Mouse (Mus musculus): Measurements from ENCODE around the gene Megf11.

The Megf11 gene

GRCm38 (mm10) chr9:64519921-64520746, 134.7 kb downstream of the Megf11 start:
- no peak for DNase-seq (ENCODE audit: low read depth)

- DNase-seq (ENCODE audit: low read depth) = no peak
These were observed 135.4 kb downstream of the Megf11 start for GRCm38 (mm10) chr9:64520747-64521283.

GRCm38 (mm10) chr9:64523264-64524045, 138.0 kb downstream of the Megf11 start:
- DNase-seq (ENCODE audit: low read depth) = no peak

GRCm38 (mm10) chr9:64528061-64528460, 142.6 kb downstream of the Megf11 start:
- DNase-seq (ENCODE audit: low read depth) = no peak

- no peak for DNase-seq (ENCODE audit: low read depth)
These were observed 143.2 kb downstream of the Megf11 start for GRCm38 (mm10) chr9:64528595-64528994.

DNA sequence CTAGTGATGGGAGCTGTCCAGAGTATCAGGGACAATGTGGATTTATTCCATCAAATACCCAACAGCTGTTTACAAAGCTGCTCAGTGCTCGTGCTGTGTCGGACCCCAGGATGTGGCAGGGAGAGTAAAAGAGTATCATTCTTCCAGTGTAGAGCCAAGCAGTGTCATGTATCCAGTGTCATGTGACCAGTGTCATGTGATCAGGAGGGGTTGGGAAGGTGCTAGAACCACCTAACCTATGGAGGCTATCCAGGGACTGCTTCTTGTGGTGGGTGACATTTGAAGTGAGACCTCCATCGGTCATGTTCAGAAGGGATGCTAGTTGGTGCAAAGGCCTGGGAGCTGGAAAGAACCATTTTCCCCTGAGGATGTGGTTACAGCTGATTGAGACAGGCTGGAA, 146.5 kb downstream of the Megf11 start:
- DNase-seq (ENCODE audit: low read depth) = no peak

- DNase-seq (ENCODE audit: low read depth) = no peak
These were observed 147.4 kb downstream of the Megf11 start for GRCm38 (mm10) chr9:64532711-64533242.

DNA sequence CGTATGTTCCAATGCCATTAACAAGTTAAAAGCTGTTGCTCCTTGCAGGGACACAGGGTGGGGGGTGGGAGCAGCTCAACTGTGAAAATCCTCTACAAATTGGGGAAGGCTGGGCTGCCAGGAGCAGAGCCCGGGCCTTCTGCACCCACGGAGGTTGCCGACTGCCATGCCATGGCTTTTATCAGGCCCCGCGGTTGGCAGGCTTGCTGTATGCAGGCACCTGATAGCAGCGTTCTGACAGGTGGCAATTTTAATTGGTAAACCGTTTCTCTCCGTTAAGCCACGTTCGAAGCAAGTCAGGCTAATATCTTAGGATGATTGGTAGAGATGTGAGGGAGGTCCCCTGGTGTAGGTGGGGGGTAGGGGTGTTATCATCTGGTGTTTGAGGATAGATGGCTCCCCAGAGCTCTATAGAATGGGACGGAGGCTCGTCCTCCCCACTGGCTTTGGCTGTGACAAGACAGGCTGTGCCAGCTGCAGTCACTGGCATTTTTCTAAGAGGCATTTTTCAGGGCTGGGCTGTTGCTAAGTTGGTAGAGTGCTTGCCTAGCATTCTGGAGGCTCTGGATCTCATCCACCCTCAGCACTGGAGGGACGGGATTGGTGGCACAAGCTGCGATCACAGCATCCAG, 148.2 kb downstream of the Megf11 start:
- no peak for DNase-seq (ENCODE audit: low read depth)

DNA sequence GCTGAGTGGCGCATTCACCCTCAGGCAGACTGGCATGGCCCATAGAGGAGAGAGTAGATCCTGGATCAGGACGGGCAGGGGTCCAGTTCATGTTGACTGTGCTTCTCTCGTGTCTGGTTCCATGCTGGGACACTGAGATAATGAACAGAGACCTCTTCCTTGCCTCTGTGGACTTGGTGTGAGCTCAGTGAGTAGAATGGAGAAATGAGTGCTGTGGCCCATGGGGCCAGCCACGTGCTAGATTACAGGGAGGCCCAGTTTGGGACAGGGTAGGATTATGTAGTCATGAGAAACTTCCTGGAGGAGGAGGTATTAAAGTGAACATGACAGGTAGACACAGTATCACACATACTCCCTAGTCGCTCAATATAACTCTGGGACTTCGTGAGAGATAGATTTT, 148.9 kb downstream of the Megf11 start:
- DNase-seq (ENCODE audit: low read depth) = no peak

- no peak for DNase-seq (ENCODE audit: low read depth)
These were observed 149.6 kb downstream of the Megf11 start for GRCm38 (mm10) chr9:64534856-64535539.

DNA sequence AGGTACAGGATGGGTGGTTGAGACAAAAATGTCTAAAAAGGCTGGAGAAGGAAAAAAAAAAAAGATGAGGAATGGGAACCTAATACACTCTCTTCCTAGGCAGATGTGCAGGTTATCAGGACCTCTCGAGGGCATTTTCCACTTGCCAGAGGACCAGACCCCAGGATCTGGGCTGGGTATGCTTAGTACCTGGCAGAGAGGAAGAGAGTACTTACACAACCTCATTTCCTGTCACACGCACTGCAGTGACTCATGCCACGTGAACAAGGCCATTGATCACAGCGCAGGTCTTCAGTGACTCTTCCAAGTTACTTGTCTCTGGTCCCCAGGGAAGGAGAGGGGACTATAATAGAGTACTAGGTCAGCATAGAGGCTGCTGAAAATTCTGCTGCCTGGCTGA, 152.4 kb downstream of the Megf11 start:
- DNase-seq (ENCODE audit: low read depth) = peak; percentile 17

DNA sequence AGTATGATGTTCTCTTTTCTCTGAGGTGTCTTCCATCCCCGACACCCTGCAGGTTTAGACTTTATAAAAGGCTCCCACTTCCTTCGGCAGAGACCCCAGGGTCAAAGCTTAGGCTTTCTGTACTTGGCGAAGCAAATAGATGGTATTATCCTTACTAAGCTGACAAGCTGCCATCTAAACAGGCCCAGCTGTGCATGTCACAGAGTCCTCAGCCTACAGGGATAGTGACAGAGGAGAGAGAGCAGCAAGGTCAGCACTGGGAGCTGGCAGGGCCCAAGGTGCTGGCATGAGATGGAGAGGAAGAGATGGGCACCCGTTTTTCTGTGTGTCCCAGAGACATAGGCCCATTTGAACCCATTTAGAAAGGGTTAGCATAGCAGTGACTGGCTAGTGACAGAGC, 156.8 kb downstream of the Megf11 start:
- no peak for DNase-seq (ENCODE audit: low read depth)

GRCm38 (mm10) chr9:64543125-64543524, 157.7 kb downstream of the Megf11 start:
- no peak for DNase-seq (ENCODE audit: low read depth)

GRCm38 (mm10) chr9:64546344-64546991, 161.0 kb downstream of the Megf11 start:
- DNase-seq (ENCODE audit: low read depth) = no peak

GRCm38 (mm10) chr9:64548332-64548731, 162.9 kb downstream of the Megf11 start:
- DNase-seq (ENCODE audit: low read depth) = no peak

GRCm38 (mm10) chr9:64551307-64551706, 165.9 kb downstream of the Megf11 start:
- no peak for DNase-seq (ENCODE audit: low read depth)

DNA sequence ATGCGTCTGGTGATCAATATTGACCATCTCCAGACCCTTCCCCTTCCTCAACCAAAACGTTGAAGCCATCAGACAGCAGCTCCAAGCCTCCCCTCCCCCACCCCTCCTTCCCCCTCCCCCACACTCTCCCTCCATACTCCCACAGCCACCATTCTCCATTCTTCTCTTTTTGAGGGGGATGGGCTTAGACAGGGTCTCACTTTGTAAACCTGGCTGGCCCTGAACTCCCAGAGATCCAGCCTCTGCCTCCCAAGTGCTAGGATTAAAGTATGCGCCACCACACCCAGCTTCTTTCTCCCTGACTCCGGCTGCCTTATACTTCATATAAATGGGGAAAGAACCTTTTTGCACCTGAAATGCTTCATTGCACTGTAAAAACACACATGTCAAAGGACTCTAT, 166.6 kb downstream of the Megf11 start:
- no peak for DNase-seq (ENCODE audit: low read depth)

DNA sequence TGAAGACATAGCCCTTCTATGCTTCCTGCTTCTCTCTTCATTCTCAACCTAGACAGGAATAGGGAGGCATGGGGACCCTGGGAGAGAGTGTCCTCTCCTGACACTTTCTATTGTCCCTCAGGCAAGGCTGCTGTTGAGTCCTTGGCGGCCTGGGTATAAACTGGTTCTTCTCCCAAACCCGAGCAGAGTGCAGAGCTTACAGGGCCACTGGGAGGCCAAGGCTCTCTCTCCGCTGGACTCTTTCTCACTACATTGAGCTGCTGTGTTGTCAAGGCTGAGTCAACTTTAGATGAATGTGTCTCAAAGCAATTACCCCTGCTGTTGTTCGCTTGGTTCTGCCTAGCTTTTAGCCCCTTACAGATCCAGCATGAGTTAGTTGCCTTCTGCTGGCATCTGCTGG, 168.0 kb downstream of the Megf11 start:
- no peak for DNase-seq (ENCODE audit: low read depth)

DNA sequence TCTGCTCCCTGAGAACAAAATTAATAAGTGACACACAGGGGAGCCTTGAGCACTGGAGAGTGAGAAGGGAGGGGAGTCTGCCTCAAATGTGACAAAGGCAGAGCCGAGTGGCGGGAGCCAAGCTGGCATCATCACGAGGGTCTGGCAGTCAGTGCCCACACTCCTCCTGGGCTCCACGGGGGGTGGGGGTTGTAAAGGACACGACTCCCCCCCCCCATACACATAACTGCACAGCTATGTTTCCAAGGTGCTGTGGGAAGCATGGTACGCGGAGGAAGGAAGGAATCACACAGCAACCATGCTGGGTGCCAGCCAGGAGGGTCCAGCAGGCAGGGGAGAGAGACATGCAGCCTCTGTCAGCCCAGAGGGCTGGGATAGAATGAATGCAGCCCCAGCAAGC, 170.2 kb downstream of the Megf11 start:
- DNase-seq (ENCODE audit: low read depth) = no peak

DNA sequence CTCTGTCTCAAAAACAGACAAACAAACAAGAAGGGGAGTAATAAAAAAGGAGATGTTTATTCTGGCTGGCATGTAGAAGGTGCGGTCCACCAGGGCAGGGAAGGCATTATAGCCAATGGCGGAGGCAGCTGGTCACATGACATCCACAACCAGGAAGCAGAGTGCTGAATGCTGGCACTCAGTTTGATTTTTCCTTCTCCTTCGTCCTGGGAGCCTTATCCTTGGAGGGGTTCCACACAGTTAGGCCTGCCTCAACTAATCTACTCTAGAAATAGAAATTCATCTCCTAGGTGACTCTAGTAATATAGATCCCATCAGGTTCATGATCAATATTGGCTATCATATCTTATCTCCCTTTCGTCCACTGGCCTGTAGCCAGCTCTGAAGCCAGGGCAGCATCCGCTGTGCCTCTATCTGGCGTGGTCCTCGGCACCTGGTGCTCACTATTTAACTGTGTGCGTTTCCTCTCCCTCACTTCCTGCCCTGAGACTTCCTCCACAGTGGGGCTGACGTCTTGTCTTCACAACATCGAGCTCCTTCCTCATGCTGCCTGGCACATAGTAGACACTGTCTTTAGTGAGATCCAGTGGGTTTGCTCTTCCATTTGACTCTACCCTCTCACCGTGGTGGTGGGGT, 171.8 kb downstream of the Megf11 start:
- DNase-seq (ENCODE audit: low read depth) = no peak

Measured in 416B (cell line).